9 mouse cellular contexts compared by ENCODE assay signal in genomic region chr11:8949765-8950430, GRCm38 (mm10). TPM values are rescaled to one million over a fixed set of nuclear protein-coding genes. Genes with fewer than 3 reads are reported as not detected.
A peak's percentile ranks its signal among the peaks of the same experiment; 100 is the strongest.
DNase-seq lines count a peak whose midpoint lies in the region; ATAC-seq lines count a peak whose summit lies in the region.
"Had no signal": no experiment of that assay in that cellular context is flagged by ENCODE, and none has a peak within 500 bp of the region (broad histone marks: within the 10 kb centered on the region; RNA-seq: fewer than 3 reads in every experiment).

No protein-coding gene starts in this region.

- no peak overlapping the region for H3K4me2 ChIP-seq in embryonic facial prominence, embryonic 12.5 days (replicated peaks)
- no peak overlapping the region for H3K4me2 ChIP-seq in kidney, embryonic 16.5 days (replicated peaks; ENCODE audit: low read depth, low read length)
- no peak overlapping the region for H3K4me2 ChIP-seq in embryonic facial prominence, embryonic 15.5 days (replicated peaks)

- no peak overlapping the region for H3K4me3 ChIP-seq in embryonic facial prominence, embryonic 12.5 days
- no peak overlapping the region for H3K4me3 ChIP-seq in embryonic facial prominence, embryonic 10.5 days
- no peak overlapping the region for H3K4me3 ChIP-seq in kidney, embryonic 16.5 days (ENCODE audit: low read length)
- H3K4me3 ChIP-seq in embryonic facial prominence, embryonic 15.5 days (replicated peaks) = no peak overlapping the region

- peak overlapping the region; percentile 84; the same call in 1 of the 2 replicates for H3K27ac ChIP-seq in embryonic facial prominence, embryonic 12.5 days
- no peak overlapping the region for H3K27ac ChIP-seq in embryonic facial prominence, embryonic 10.5 days (replicated peaks)
- no peak overlapping the region for H3K27ac ChIP-seq in kidney, embryonic 16.5 days (ENCODE audit: low read length)
- H3K27ac ChIP-seq in embryonic facial prominence, embryonic 15.5 days (replicated peaks) = peak overlapping the region; percentile 55; the same call in 1 of the 2 replicates

- H3K4me1 ChIP-seq in embryonic facial prominence, embryonic 12.5 days = 0 out of 2 replicates have a peak, but pooled peaks cover 3% of the 10 kb centered on the region
- no peaks in the 10 kb centered on the region for H3K4me1 ChIP-seq in embryonic facial prominence, embryonic 10.5 days
- H3K4me1 ChIP-seq in kidney, embryonic 16.5 days (ENCODE audit: insufficient read depth, low read length) = no peaks in the 10 kb centered on the region
- 0 out of 2 replicates have a peak, but pooled peaks cover 3% of the 10 kb centered on the region for H3K4me1 ChIP-seq in embryonic facial prominence, embryonic 15.5 days

- DNase-seq in embryonic facial prominence, embryonic 10.5 days (ENCODE audit: low spot score) = no peak
- DNase-seq in kidney, postnatal 14 days = peak; percentile 14
- peak; percentile 17 for DNase-seq in lung, postnatal 25 days (ENCODE audit: low spot score)
- no peak for DNase-seq in spleen, adult 18-20 months
- DNase-seq in testis, postnatal 14 days (ENCODE audit: low spot score) = no peak
- DNase-seq: liver, postnatal 0 days had no signal

- WGBS in embryonic facial prominence, embryonic 12.5 days = 62% methylated on average over 6 of the region's 6 CpGs
- WGBS in embryonic facial prominence, embryonic 10.5 days = 88% methylated on average over 6 of the region's 6 CpGs
- 70% methylated on average over 6 of the region's 6 CpGs for WGBS in kidney, embryonic 16.5 days
- WGBS in embryonic facial prominence, embryonic 15.5 days = 59% methylated on average over 6 of the region's 6 CpGs

- no peaks in the 10 kb centered on the region for H3K36me3 ChIP-seq in embryonic facial prominence, embryonic 12.5 days
- no peaks in the 10 kb centered on the region for H3K36me3 ChIP-seq in embryonic facial prominence, embryonic 10.5 days (replicated peaks)
- no peaks in the 10 kb centered on the region for H3K36me3 ChIP-seq in kidney, embryonic 16.5 days (ENCODE audit: insufficient read depth, low read length)
- no peaks in the 10 kb centered on the region for H3K36me3 ChIP-seq in embryonic facial prominence, embryonic 15.5 days

- H3K9me3 ChIP-seq in embryonic facial prominence, embryonic 12.5 days = no peaks in the 10 kb centered on the region
- H3K9me3 ChIP-seq in embryonic facial prominence, embryonic 10.5 days = no peaks in the 10 kb centered on the region
- H3K9me3 ChIP-seq in kidney, embryonic 16.5 days (ENCODE audit: low read length) = no peaks in the 10 kb centered on the region
- no peaks in the 10 kb centered on the region for H3K9me3 ChIP-seq in embryonic facial prominence, embryonic 15.5 days (replicated peaks)

- peak; percentile 48; the same call in 1 of the 2 replicates for ATAC-seq in embryonic facial prominence, embryonic 12.5 days (ENCODE audit: insufficient number of reproducible peaks, insufficient read depth, low FRiP score, low TSS enrichment)
- ATAC-seq in kidney, embryonic 16.5 days (ENCODE audit: low FRiP score, low TSS enrichment) = no peak
- ATAC-seq in embryonic facial prominence, embryonic 15.5 days (ENCODE audit: insufficient number of reproducible peaks, low FRiP score, low TSS enrichment, low read depth) = peak; percentile 75
- ATAC-seq: liver, postnatal 0 days had no signal

- no peak overlapping the region for H3K9ac ChIP-seq in embryonic facial prominence, embryonic 12.5 days
- no peak overlapping the region for H3K9ac ChIP-seq in kidney, embryonic 16.5 days (replicated peaks; ENCODE audit: low read length)
- H3K9ac ChIP-seq in embryonic facial prominence, embryonic 15.5 days = no peak overlapping the region
- H3K9ac ChIP-seq: liver, postnatal 0 days had no signal

- no peaks in the 10 kb centered on the region for H3K27me3 ChIP-seq in embryonic facial prominence, embryonic 12.5 days
- H3K27me3 ChIP-seq in embryonic facial prominence, embryonic 10.5 days (replicated peaks; ENCODE audit: low read depth, poor library complexity, severe bottlenecking) = no peaks in the 10 kb centered on the region
- no peaks in the 10 kb centered on the region for H3K27me3 ChIP-seq in kidney, embryonic 16.5 days (ENCODE audit: insufficient read depth, low read length)
- no peaks in the 10 kb centered on the region for H3K27me3 ChIP-seq in embryonic facial prominence, embryonic 15.5 days

RNA-seq across cellular contexts. Expression of gene Pkd1l1, which starts 23.2 kb away (rescaled TPM):
- polyA plus RNA-seq in embryonic facial prominence, embryonic 12.5 days (2016; fragmentation: Nextera tagmentation; extraction: Ambion mirVana) = 0.04 and 0.13 TPM in 2 replicates
- polyA plus RNA-seq in embryonic facial prominence, embryonic 10.5 days (2016; fragmentation: Nextera tagmentation; extraction: Ambion mirVana) = 0.07 and 0.08 TPM in 2 replicates
- polyA plus RNA-seq in kidney, embryonic 16.5 days (2015; fragmentation: Nextera tagmentation; extraction: Ambion mirVana) = 0.13 and 0.45 TPM in 2 replicates
- 0.04 and 0.09 TPM in 2 replicates for polyA plus RNA-seq in embryonic facial prominence, embryonic 15.5 days (2015; fragmentation: Nextera tagmentation; extraction: Ambion mirVana)
- polyA plus RNA-seq: liver, postnatal 0 days had no signal

Comparison
In these comparisons a context has a peak if more than half of its experiments do, and no peak if none do; other contexts are left out.
1. H3K27ac ChIP-seq: peak in embryonic facial prominence, embryonic 12.5 days (single experiment) and embryonic facial prominence, embryonic 15.5 days (single experiment); none in embryonic facial prominence, embryonic 10.5 days (single experiment) and kidney, embryonic 16.5 days (single experiment).
2. DNase-seq: peak in kidney, postnatal 14 days (single experiment) and lung, postnatal 25 days (single experiment); none in embryonic facial prominence, embryonic 10.5 days (single experiment), spleen, adult 18-20 months (0 of 2) and testis, postnatal 14 days (single experiment).